Mouse (Mus musculus) testis, adult 2 months (tissue): ENCODE data around the gene Cyp2e1.

Experiments used
- CTCF ChIP-seq: fragments of 200-500 bp; IDR thresholded peaks from 2 replicates; pipeline ENCODE4 v1.5.1; 2012; ENCODE audit warnings: low read depth, mild to moderate bottlenecking, inconsistent platforms, low read length, moderate library complexity; ENCODE audit not compliant: control insufficient read depth, insufficient read depth, insufficient replicate concordance
- POLR2A ChIP-seq: fragments of 200-500 bp; IDR thresholded peaks from 2 replicates; pipeline ENCODE4 v1.6.1; 2012; ENCODE audit warnings: low read depth, mild to moderate bottlenecking, inconsistent platforms, low read length, moderate library complexity; ENCODE audit not compliant: control insufficient read depth

DNA sequence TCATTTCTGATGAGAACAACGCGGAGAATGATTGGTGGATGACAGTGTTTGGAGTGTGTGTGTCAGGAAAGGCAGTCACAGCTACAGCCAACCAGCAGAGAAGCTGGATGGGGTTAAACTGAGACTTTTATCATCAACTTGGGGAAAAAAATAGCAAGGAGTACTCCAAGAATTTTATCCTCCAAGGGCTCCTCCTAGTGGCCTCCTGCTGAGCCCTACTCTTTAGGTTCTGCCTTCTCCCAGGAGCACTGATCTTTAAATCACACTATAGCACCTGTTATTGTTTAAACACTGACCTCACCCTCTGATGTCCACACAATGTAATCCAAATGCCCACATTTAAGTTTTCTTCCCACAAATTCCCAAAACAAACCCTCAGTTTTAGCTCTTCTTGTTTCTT is 30.4 kb upstream of the Cyp2e1 start:
- TF ChIP-seq POLR2A (no peak), CTCF (no peak)
